Mouse (Mus musculus): ENCODE measurements around the gene Cul7.

The Cul7 gene

DNA sequence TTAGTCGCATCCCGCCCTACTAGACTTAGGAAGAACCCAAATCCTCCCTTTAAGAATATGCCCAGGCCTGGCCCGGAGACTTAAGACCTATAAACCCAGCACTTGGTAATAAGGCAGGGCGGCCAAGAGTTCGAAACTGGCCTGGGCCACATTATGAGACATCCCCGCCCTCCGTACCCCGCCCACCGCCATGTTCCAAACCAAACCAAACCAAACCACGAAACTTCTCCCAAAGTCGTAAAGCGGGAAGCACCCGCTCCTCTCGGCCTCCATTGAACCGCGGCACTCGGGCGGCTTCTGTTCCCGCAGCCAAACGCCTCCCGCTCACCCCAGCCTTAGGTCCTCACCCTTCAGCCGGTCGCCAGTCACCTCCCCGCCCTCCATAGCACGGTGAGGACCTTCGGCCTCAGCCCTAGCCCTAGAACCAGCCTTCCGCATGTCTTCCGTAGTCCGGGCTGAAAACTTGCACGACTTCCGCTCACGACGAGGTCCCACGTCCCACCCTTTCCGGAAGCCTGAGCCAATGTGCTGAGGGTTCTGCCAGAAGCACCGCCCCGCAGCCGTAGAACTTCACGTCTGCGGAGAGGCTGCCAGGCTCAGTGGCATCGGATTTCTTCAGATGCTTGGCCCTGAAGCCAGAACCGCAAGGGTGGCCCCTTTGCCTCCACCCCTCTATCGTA, 23.9 kb downstream of the Cul7 start, which contains the start of gene Rrp36:
Rrp36 (minus strand) TSS at position 503 of the 680 bp plus-strand sequence.
- DNase-seq: peak; percentile 92 to 95

DNA sequence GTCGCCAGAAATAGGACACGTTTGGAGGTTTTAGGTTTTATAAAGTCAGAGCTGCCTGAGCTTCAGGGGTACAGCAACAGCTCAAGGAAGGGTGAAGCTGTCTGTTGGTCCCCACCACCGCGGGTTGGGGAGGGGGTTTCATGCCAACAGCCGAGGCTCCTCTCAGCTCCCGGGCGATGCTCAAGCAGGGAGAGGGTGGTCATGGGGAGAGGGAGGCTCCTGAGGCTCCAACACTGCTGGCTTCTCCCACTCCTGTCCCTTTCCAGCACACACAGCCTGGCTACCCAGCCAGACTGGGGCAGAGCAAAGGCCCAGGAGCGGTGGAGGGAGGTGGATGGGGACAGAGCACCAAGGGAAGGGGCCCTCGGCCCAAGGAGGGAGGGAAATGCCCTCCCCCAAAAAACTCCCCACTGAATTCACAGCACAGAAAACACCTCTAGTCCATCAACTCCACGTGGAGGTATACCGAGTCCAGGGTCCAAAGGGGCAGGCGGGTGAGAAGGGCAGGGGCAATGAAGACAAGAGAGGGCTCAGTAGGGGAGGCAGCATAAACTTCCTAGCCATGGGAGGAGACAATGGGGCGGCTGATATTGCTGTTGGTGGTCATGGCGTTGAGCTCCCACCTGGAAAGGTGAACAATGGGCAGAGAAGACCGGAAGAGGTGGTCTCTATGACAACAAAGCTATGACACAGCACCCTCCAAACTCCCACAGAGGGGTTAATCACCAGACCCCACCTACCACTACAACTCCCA, 24.6 kb downstream of the Cul7 start:
- DNase-seq: no peak

DNA sequence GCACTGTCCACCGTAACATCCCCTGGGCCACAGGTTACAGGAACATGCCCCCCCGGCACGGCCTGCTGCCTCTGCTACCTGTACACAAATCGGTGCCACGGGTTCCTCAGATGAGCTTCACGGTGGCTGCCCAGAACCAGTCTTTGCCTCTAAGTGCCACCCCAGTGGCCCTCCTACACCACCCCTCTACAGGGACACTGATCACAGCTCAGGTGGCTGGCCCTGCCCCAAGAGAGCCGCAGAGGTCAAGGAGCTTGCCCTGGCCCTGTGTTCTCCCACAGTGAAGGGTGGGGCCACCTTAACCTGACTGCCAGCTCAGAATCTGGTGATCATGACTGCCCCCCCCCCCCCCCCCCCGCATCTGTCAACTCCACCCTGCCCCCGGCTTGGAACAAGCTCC, 28.3 kb downstream of the Cul7 start, which contains the start of gene Mea1:
Mea1 (plus strand) TSS at position 378 of the 400 bp plus-strand sequence.
- DNase-seq: no peak

DNA sequence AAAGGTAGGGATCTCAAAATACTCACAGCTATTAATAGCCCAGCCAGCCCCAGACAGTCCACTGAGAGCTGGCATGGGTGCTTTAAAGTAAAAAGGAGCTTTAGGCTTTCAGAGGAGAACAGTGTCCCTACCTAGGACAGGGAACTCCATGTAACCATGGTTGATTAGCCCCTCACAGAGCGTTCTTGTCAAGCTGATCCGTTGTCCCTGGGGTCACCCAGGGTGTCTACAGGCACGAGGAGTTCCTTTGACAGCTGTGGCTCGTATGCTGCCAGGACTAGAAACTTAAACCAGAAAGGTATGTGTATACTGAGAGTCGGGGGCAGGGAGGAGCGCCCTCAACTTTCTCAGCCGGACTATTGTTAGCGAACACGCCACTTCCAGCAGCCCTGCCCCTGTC, 28.8 kb downstream of the Cul7 start:
- no peak for DNase-seq

DNA sequence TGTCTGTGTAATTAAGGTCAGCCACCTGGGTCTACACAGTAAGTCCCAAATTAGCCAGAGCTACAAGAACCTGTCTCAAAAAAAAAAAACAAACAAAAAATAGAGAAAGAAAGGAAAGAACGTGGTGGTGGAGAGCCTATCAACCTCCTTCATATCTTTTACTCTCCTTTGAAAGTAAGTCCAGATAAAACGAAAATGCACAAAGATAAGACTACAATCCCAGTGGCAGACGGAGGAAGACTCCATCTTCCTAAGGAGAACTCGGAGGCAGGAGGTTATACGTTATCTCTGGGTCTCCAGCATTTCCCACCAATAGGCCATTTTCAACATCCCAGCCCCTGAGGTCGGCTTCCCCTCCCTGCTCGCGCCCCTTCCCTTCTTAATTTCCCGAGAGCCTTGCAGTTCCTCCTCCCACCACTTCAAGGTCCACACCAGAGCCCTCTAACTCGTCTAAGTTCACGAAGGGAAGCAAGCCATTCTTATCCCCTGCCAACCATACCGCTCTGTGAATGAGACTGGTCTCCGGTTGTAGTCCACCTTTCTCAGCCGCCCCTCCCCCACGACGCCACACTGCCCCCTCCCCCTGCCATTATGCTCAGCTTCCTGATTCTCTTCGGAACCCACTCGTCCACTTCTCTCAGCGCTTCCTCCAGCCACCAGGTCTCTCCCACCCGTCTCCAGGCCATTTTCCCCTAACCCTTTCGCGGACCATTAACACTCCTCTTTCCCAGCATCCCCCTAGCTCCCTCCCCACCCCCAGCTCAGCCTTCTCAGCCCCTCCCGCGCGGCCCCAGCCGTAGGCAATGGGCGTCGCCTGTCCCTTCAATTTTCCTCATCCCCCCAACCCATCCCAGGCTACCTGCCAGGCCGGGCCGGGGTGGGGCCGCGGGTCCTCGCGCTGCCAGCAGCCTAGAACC, 30.0 kb downstream of the Cul7 start:
- DNase-seq: peak; percentile 75 to 81

DNA sequence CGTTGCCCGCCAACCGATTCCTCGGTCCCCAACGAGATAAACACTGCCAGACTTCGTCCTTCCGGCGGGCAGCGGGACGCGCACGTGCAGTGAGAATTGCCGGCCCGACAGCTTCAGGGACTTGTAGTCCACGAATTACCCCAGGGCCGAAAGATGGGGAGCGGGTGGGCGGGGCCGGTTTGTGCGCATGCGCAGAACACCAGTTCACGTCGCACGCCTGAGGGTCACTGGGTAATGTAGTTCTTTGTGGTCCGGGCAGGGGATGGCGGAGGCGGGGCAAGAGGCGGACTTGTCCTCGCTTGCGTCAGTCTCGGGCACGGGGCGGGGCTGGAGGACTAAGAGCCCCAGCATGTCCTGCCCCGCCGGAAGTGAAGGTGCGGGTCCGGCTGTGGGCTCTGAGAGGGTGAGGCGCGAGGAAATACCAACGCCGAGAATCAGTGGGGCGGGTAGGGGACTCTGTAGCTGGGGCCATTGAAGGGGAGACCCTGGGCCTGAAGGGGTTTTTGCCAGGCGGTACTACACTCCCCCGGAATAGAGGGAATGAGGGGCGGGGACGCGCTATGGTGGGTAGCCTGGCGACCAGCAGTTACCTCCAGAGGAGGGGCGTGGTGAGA, 30.7 kb downstream of the Cul7 start, which contains the start of gene Klhdc3:
Klhdc3 (minus strand) TSS at position 155 of the 614 bp plus-strand sequence.
- peak; percentile 99 to 100 for DNase-seq

DNA sequence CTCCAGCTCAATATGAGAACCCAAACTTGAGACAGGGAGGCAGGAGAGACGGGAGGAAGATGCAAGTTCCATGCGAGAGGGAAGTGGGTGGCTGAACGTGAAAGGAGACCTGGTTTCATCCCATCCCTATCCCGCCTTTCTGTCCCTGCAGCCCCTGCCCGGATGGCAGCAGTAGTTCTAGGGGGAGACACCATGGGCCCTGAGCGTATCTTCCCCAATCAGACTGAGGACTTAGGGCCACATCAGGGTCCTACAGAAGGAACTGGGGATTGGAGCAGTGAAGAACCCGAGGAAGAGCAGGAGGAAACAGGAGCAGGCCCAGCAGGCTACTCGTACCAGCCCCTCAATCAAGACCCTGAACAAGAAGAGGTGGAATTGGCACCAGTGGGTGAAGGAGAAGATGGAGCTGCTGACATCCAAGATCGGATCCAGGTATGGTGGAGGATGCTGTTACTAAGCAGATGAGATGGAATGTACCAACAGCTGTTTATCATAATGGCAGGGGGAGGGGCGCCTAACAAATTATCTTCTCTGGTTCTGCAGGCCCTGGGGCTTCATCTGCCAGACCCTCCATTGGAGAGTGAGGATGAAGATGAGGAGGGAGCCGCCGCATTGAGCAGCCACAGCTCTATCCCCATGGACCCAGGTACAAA, 31.5 kb downstream of the Cul7 start:
- no peak for DNase-seq

DNA sequence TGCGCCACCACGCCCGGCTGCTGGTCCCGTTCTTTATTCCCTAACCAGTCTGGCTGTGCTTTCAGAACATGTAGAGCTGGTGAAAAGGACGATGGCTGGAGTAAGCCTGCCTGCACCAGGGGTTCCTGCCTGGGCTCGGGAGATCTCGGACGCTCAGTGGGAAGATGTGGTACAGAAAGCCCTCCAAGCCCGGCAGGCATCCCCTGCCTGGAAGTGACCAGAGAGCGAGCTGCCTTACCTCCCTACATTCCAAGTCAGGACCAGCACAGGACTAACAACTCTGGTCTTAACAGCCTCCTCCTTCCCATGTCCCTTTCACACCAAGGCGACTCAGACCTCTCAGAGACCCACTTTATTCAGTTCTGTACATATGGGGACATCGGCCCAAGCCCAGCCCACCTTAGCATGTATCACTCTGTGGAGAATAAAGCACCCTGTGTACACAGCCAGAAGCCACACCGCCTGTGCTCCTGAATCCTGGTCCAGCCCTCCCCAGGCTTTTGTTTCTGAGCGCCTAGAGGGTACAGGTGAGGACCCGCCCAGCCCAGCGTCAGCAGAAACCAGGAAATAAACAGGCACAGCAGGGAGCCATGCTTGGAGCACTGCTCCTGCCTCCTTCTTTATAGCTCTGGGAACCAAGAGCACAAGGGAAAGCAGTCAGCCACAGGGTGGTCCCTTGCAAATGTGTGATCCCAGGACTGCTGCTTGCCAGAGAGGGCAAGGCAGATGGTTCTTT, 32.7 kb downstream of the Cul7 start:
- no peak for DNase-seq

DNA sequence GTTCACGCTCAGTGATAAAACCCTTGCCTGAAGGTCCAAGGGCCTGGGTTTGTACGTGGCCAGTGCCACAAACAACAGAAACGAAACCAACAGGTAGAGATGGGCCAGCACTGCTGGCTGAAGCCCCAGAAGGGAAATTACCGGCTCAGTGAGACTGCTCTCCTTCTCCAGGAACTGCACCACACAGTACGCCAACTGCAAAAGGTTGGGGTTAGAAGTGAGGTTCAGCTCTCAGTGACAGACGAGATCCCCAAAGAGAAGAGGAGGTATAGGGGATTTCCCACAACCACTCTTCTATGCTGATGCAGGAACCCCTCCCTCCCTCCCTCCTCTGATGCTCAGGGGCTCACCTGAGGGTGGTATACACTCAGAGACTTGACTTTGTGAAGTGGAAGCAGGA, 35.8 kb downstream of the Cul7 start:
- no peak for DNase-seq

DNA sequence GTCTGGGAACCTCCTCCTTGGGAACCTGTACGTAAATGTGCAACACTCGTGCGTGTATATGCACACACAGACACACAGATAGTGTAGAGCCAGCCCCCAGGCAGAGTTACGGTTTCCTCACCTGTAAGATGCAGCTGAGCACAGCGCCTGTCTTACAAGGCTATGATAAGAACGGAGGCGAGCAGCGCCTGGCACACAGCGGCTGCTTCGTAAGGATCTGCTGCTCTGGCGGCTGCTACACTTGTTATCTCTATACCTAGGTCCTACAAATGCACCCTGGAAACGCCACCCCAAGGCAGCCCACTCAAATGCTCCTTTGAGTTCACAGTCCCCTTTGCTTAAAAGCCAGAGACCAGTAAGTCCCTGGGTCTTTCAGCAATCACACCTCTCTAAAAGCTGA, 40.5 kb downstream of the Cul7 start:
- DNase-seq: no peak

DNA sequence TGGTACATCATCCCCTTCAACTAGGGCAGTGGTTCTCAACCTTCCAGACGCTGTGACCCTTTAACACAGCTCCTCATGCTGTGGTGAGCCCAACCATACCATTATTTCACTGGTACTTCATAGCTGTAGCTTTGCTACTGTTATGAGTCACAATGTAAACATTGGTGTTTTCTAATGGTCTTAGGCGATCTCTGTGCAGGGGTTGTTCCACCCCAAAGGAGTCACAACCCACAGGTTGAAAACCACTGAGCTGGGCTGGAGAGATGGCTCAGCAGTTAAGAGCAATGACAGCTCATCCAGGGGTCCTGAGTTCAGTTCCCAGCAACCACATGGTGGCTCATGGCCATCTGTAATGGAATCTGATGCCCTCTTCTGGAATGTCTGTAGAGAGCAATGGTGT, 41.3 kb downstream of the Cul7 start:
- DNase-seq: no peak

DNA sequence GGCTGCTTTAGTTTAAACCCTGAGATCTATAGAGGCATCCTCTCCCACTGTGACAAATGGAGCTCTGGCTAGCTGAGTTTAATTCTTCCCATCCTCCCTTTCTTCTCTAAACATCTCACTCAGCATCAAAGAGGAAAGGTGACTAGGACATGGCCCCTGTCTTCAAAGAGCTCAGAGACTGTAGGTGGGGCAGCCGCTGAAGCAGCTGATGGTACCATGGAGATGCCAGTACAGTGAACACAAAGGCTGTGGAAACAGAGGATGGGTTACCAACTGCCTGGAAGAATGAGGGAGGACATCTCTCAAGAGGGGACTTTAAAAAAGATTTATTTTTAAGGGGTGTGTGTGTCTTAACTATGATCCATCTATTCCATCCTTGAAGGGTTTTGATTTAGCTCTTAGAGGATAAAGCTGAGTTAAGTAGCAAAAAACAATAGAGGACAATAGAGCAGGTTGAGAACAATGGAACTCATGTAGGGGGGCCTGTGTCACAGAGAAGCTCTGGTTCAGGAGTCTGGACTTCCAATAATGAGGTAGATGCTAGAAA, 44.5 kb downstream of the Cul7 start:
- no peak for DNase-seq

DNA sequence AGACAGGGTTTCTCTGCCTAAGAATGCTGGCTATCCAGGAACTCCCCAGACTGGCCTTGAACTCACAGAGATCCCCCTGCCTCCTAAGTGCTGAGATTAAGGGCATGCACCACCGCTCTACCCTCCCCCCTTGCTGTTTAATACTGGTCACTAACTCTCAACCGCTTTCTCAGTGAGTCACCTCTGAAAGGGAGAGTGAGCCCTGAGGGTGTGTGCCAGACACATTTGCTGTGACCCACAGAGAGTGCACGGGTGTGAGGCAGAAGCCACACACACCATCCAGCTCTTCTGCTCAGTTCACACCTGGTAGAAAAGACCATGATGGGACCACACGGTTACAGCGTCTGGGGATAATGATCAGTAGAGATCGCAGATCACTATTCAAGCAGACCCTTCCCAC, 48.4 kb downstream of the Cul7 start:
- DNase-seq: no peak

DNA sequence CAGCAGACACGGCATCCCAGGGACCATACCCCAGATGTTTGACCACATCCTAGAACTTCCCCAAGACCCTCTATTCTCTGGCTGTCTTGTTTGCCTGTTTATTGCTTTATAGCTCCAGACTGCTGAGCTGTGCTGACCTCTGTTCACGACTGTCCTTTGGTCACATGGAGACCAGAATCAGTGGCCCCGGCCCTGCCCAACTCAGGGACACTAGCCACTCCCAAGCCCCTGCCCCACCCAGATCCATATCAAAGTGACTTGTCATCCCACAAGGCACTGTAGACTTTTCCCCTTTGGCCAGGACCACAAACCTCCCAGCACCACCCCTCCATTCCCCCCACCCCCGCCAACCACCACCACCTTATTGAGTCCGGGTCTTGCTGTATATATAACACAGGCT, 49.1 kb downstream of the Cul7 start:
- no peak for DNase-seq

DNA sequence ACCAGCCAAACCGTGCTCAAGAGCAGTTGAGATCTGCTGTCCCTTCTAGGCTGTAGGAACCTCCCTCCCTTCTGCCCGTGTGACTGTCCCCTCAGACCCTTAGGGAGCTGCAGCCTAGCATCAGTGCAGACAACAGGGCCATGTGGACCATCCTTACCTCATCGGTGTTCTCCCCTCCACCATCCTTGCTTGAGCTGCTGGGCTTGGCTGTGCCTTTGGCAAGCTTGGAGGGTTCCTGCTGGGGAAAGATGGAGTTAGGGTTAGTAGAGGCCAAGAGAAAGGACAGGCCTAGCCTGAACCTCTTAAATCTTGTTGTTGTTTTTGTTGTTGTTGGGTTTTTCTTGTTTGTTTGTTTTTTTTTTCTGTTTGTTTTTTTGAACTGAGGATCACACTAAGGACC, 49.8 kb downstream of the Cul7 start:
- no peak for DNase-seq

DNA sequence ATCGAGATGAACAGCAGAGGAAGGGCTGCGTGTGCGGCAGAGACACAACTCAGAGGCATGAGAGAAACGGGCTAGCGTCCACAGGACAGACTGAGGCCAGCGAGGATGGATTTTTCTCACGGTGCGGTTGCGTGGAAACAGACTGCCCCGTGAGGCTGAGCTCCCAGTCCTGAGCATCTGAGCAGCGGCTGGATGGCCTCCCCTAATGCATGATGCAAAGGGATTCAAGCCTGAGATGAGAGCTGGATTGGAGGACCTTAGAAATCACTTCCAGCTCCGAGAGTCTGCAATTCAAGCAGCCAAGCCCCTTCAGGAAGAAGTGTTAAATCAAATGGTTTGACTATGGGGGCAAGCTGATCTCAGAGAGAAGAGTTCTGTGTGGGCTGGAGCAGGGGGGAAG, 51.4 kb downstream of the Cul7 start:
- DNase-seq: no peak

DNA sequence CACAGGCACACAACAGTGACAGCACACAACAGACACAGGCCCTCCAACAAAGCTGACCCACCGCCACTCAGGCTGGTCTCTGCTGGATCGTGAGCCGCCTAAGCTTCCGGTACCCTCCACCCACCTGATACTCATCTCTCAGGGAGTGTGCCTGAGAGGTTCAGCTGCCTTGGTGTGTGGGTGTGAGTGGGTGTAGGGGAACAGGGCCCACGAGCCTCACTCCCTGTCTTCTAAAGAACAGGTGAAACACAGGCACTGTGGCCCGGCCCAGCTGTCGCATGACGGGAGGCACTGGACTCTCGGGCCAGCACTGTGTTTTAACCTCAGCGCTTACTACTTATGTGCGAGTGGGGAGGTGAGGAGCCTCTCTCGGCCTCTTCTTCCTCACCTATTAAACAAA, 52.0 kb downstream of the Cul7 start:
- no peak for DNase-seq

DNA sequence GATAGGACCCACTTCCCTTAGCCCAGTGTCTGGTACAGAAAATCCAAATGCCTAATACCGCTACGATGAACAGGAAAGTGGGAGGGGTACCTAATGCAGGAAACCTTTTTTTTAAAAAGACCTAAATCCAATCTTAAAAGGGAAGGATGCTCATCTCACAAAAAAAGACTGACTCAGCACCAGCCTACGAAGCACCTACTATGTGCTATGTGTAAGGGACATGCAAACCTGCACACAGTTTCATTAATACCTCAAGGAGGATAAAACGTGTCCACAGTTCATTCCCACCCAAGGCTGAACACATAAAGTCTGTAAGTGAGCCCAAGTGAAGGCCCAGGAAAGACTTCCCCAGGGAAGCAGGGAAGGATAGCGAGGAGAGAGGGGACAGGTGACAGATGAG, 52.4 kb downstream of the Cul7 start:
- DNase-seq: no peak

DNA sequence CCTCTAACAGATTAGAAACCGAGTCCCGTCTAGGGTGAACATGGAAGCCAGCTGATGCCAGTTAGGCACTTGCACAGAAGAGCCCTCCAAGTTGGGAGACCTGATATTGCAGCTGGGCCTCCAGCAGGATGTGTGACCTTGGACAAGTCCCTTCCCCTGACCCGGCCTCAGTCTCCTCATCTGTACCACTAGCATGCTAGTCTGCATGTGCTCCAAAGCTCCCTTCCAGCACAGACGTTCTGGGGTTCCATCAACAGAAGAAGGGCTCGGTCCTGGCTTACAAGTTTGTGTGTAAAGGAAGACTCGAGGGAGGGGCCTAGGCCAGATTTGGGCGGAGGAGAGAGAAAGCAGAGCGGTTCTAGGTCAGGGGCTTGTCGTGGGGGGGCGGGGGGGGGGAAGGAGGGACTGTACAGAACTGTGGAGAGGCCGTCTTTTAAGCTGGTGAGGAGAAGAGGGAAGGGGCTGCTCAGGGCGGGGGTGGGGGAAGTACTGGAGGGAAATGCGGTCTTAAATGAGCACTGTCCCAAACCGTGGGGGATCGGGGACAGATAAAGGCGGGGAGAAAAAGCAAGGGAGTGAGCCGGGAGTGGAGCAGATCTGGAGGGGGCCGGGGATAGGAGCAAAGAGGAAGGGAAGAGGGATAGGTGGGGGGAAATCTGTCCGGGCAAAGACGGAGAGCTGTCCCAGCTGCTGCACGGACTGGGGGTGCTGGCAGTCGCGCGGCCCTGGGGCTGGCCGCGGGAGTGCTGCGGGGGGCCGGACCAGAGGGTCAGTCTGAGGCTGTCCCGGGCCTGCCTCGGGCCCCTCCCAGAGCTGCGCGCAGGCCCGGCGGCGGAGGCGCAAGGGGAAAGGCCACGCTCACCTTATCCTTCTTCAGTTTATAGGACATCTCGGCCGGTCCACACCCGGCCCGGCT, 54.1 kb downstream of the Cul7 start:
- peak; percentile 43 to 47 for DNase-seq

All from kidney, postnatal 4 days (tissue).